Mouse (Mus musculus): ENCODE results near the gene Amotl1.

- TF ChIP-seq CTCF (IDR thresholded peaks at IDR 0.05; ENCODE audit: insufficient read depth, low read depth, low read length) = no peak
- TF ChIP-seq POLR2A (IDR thresholded peaks at IDR 0.05; ENCODE audit: insufficient read depth, low read depth, low read length) = no peak
Observed at GRCm38 (mm10) chr9:14598157-14598556, 46.7 kb downstream of the Amotl1 start.
